8 mouse cellular contexts compared by ENCODE assay signal in genomic region chr3:32188521-32188920, GRCm38 (mm10).
DNase-seq lines count a peak whose midpoint lies in the region.

No protein-coding gene starts in this region.

- intact Hi-C loops in left cerebral cortex, postnatal 25 days (cut with DNase I), result loop anchor here (1.0 to 5.0 kb wide), 2 partner anchors 129 to 398 kb away; no protein-coding TSS in a partner anchor

- peak; percentile 42 for DNase-seq in right cerebral cortex, adult 18-20 months
- DNase-seq in right cerebral cortex, postnatal 25 days, result no peak
- DNase-seq in adrenal gland, adult 8-10 months, result peak; percentile 10
- peak; percentile 38 to 54 for DNase-seq in cerebellum, postnatal 4 days (ENCODE audit: low spot score in 2 of 2)
- peak; percentile 68 for DNase-seq in heart, postnatal 4 days
- DNase-seq in left cerebral cortex, postnatal 25 days (ENCODE audit: low spot score in 2 of 2), result peak; percentile 20 to 62
- DNase-seq in retina, embryonic 14.5 days (ENCODE audit: low spot score), result peak; percentile 81
- no peak for DNase-seq in spleen, postnatal 14 days (ENCODE audit: low spot score in 2 of 2)

Comparison
In these comparisons a context has a peak if more than half of its experiments do, and no peak if none do; other contexts are left out.
1. DNase-seq: peak in right cerebral cortex, adult 18-20 months (single experiment), adrenal gland, adult 8-10 months (single experiment), cerebellum, postnatal 4 days (2 of 2), heart, postnatal 4 days (single experiment), left cerebral cortex, postnatal 25 days (2 of 2) and retina, embryonic 14.5 days (single experiment); none in right cerebral cortex, postnatal 25 days (single experiment) and spleen, postnatal 14 days (0 of 2).